In genomic region chr6:83893584-83893983, GRCm38 (mm10) we compare ENCODE assay signal across 27 mouse cellular contexts. TPM values are rescaled to one million over a fixed set of nuclear protein-coding genes. Genes with fewer than 3 reads are reported as not detected.
DNase-seq lines count a peak whose midpoint lies in the region; ATAC-seq and TF ChIP-seq lines count a peak whose summit lies in the region.
"Had no signal": no experiment of that assay in that cellular context is flagged by ENCODE, and none has a peak within 500 bp of the region (broad histone marks: within the 10 kb centered on the region; RNA-seq: fewer than 3 reads in every experiment).

No protein-coding gene starts in this region.

- 86% methylated on average over 1 of the region's 1 CpGs for WGBS in heart, embryonic 12.5 days
- 97% methylated on average over 1 of the region's 1 CpGs for WGBS in kidney, adult 2 months
- WGBS in midbrain, embryonic 14.5 days, result 100% methylated on average over 1 of the region's 1 CpGs

- TF ChIP-seq POLR2A in kidney, adult 2 months (IDR thresholded peaks at IDR 0.05; ENCODE audit: low read depth, low read length), result no peak

- no peak for ATAC-seq in heart, embryonic 12.5 days (ENCODE audit: insufficient number of reproducible peaks, low FRiP score)
- no peak for ATAC-seq in midbrain, embryonic 14.5 days (ENCODE audit: low FRiP score, low TSS enrichment)
- ATAC-seq: activated CD4-positive, CD25-positive, alpha-beta regulatory T cell, adult 4 months; CD4-positive, CD25-positive, alpha-beta regulatory T cell, adult 4 months; forebrain, embryonic 14.5 days; forebrain, embryonic 16.5 days; Patski had no signal

- no peak overlapping the region for H3K4me3 ChIP-seq in heart, embryonic 12.5 days
- no peak overlapping the region for H3K4me3 ChIP-seq in kidney, adult 2 months (ENCODE audit: insufficient read depth, low read depth, low read length)
- no peak overlapping the region for H3K4me3 ChIP-seq in midbrain, embryonic 14.5 days (replicated peaks; ENCODE audit: low read depth, low read length)
- H3K4me3 ChIP-seq: embryonic facial prominence, embryonic 10.5 days; embryonic facial prominence, embryonic 12.5 days; forebrain, embryonic 10.5 days; forebrain, embryonic 12.5 days had no signal

- peak; percentile 56 for DNase-seq in heart, adult 11 months
- DNase-seq in ES-CJ7 (ENCODE audit: low read depth, low spot score), result peak; percentile 93
- peak; percentile 94 for DNase-seq in R1 (ENCODE audit: low read depth, low spot score)
- DNase-seq in cerebellum, postnatal 36 days, result no peak
- DNase-seq in kidney, adult 2 months, result no peak
- DNase-seq in midbrain, embryonic 14.5 days, result no peak
- DNase-seq: adrenal gland, adult 8-10 months; adrenal gland, postnatal 14 days; adrenal gland, postnatal 36 days; B cell, adult 2 months; cerebellum, adult 11-12 months; cerebellum, adult 2 months; cerebellum, adult 9-10 months; cerebellum, postnatal 10 days; cerebellum, postnatal 25 days had no signal

- TF ChIP-seq CTCF in kidney, adult 2 months (conservative IDR thresholded peaks at IDR 0.05; ENCODE audit: insufficient read depth, insufficient read length, low read depth, low read length), result no peak

- H3K9me3 ChIP-seq in heart, embryonic 12.5 days (replicated peaks), result no peaks in the 10 kb centered on the region
- H3K9me3 ChIP-seq in midbrain, embryonic 14.5 days (ENCODE audit: control insufficient read depth, low read length), result no peaks in the 10 kb centered on the region
- H3K9me3 ChIP-seq: embryonic facial prominence, embryonic 10.5 days; embryonic facial prominence, embryonic 12.5 days; forebrain, embryonic 10.5 days; forebrain, embryonic 12.5 days; G1E had no signal

- no peaks in the 10 kb centered on the region for H3K27me3 ChIP-seq in heart, embryonic 12.5 days (replicated peaks)
- no peaks in the 10 kb centered on the region for H3K27me3 ChIP-seq in kidney, adult 2 months (replicated peaks; ENCODE audit: control insufficient read depth, insufficient read depth, low read length)
- H3K27me3 ChIP-seq in midbrain, embryonic 14.5 days (ENCODE audit: control insufficient read depth, insufficient read depth, low read length), result no peaks in the 10 kb centered on the region
- H3K27me3 ChIP-seq: CH12.LX; embryonic facial prominence, embryonic 12.5 days; forebrain, embryonic 12.5 days had no signal

- no peak overlapping the region for H3K27ac ChIP-seq in heart, embryonic 12.5 days (ENCODE audit: poor library complexity, severe bottlenecking)
- H3K27ac ChIP-seq in kidney, adult 2 months (ENCODE audit: insufficient read depth, low read depth, low read length), result no peak overlapping the region
- H3K27ac ChIP-seq in midbrain, embryonic 14.5 days (replicated peaks; ENCODE audit: low read depth, low read length), result no peak overlapping the region
- H3K27ac ChIP-seq: embryonic facial prominence, embryonic 10.5 days; embryonic facial prominence, embryonic 12.5 days; forebrain, embryonic 10.5 days; forebrain, embryonic 12.5 days had no signal

- no peak overlapping the region for H3K4me2 ChIP-seq in heart, embryonic 12.5 days
- H3K4me2 ChIP-seq in midbrain, embryonic 14.5 days (ENCODE audit: low read length), result no peak overlapping the region
- H3K4me2 ChIP-seq: embryonic facial prominence, embryonic 12.5 days; forebrain, embryonic 12.5 days had no signal

- H3K4me1 ChIP-seq in heart, embryonic 12.5 days (replicated peaks), result no peaks in the 10 kb centered on the region
- no peaks in the 10 kb centered on the region; the same call in 1 of the 2 replicates for H3K4me1 ChIP-seq in kidney, adult 2 months (ENCODE audit: control insufficient read depth, insufficient read depth, low read length)
- no peaks in the 10 kb centered on the region for H3K4me1 ChIP-seq in midbrain, embryonic 14.5 days (ENCODE audit: control insufficient read depth, insufficient read depth, low read length)
- H3K4me1 ChIP-seq: embryonic facial prominence, embryonic 10.5 days; embryonic facial prominence, embryonic 12.5 days; forebrain, embryonic 10.5 days; forebrain, embryonic 12.5 days had no signal

- no peaks in the 10 kb centered on the region for H3K36me3 ChIP-seq in heart, embryonic 12.5 days
- no peaks in the 10 kb centered on the region for H3K36me3 ChIP-seq in kidney, adult 2 months (ENCODE audit: control insufficient read depth, insufficient read depth, low read length)
- no peaks in the 10 kb centered on the region for H3K36me3 ChIP-seq in midbrain, embryonic 14.5 days (ENCODE audit: control insufficient read depth, insufficient read depth, low read length)
- H3K36me3 ChIP-seq: embryonic facial prominence, embryonic 10.5 days; embryonic facial prominence, embryonic 12.5 days; forebrain, embryonic 10.5 days; forebrain, embryonic 12.5 days; G1E had no signal

- H3K9ac ChIP-seq in heart, embryonic 12.5 days, result no peak overlapping the region
- H3K9ac ChIP-seq in midbrain, embryonic 14.5 days (replicated peaks; ENCODE audit: low read length), result no peak overlapping the region
- H3K9ac ChIP-seq: embryonic facial prominence, embryonic 12.5 days; forebrain, embryonic 12.5 days had no signal

RNA-seq across cellular contexts. Expression of gene Zfp638, which starts 26.7 kb away (rescaled TPM):
- polyA plus RNA-seq in heart, embryonic 12.5 days (2016; fragmentation: Nextera tagmentation; extraction: Ambion mirVana), result 53.2 and 56.0 TPM in 2 replicates
- polyA plus RNA-seq in kidney, adult 2 months (2012; rRNA removed), result 6.2 and 7.4 TPM in 2 replicates
- 108 and 110 TPM in 2 replicates for polyA plus RNA-seq in midbrain, embryonic 14.5 days (2014; fragmentation: Nextera tagmentation; extraction: Ambion mirVana)

Comparison
In these comparisons a context has a peak if more than half of its experiments do, and no peak if none do; other contexts are left out.
1. DNase-seq: peak in heart, adult 11 months (single experiment), ES-CJ7 (single experiment) and R1 (single experiment); none in cerebellum, postnatal 36 days (0 of 2), kidney, adult 2 months (single experiment) and midbrain, embryonic 14.5 days (single experiment).